Mouse (Mus musculus) urinary bladder, postnatal 36 days (tissue): ENCODE results near the gene Card10.
A peak's percentile ranks its signal among the peaks of the same experiment; 100 is the strongest.
"Not testable (repeated sequence)": the region's sequence is repeated elsewhere in the genome, so short reads cannot be mapped to it uniquely, and the experiment has no call there.

ENCODE experiments used
- DNase-seq, 2 experiments: peaks; one replicate each; pipeline ENCODE4 v3.0.0; 2022; ENCODE audit warnings: low spot score in 2 of 2, mixed read lengths in 1 of 2

Card10 gene

DNA sequence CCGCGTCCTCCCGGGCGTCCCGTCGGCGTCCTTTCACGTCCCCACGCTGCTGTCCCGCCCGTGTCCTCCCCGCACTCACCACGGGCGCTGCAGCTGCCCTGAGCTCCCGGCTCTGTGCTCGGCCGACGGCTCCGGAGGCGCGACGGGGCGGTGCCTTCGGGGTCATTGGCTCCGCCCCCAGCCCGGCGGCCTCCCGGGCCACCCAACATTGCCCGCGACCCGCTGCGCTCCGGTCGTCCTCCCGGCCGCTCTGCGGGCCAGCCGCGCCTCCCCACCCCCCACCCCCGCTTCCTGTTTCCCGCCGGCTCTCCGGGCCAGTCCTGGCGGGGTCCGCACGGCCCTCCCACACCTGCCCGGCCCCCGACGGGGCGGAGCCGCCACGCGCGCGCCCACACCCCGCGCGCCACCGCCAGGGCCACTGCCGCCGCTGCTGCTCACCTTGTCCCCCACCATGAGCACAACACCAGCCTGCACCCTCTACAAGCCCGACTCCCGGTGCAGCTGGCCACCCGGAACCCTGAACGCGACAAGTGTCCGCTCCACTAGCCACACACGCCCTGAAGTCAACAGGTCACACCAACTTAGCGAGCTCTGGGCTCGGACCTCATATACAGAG is at the start of gene Card10:
Card10 (minus strand) TSS at position 267 of the 616 bp plus-strand sequence.
- peak in 1 of 2 experiments; percentile 42 for DNase-seq

DNA sequence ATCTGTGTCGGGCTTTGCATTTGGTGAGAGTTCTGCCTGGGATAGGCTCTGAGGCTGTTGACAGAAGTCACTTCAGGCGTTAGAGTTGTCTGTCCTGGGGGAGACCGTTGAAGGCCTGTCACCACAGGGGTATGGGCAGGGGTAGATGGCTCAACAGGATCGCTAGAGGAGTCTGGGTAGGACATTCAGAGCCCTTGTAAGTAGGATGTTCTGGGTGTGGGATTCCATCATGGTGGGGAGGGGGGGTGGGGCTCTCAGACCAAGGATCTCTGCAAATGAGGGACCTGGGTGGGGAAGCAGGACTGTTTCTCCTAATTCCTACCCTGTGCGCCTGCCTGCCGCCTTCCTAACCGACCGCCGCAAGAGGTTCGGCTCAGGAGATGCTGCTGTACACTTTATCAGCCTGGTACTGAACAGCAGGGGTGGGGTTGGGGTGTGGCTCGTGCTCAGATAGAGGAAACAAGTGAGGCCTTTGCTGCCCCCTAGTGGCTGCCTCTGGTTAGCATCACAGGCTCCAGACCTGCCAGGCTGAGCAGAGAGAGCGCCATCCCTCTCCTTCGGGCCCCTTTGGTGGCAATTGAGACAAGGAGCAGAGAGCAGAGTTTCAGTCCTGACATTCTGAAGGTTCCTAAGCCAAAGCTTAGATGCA is 48.8 kb upstream of the Card10 start:
- DNase-seq, result peak; percentile 82 to 91

DNA sequence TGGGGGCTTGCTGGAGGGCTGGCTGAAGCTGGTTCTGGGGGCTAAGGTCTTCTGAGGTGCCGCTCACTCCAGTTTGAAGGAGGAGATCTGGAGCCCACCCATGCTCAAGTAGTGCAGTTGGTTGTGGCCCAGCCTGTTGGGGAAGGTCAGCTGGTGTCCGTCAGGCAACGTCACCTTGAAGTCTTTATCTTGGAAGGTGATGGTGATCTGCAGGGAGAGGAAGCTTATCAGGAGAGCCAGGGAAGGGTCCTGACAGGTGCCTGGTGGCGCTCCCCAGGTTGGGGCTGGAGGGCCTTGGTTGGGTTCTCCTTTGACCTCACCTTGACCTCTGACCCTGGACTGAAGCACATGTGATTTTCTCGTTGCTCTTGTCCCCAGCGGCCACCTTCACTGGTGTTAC is 48.1 kb upstream of the Card10 start:
- DNase-seq, result no peak

DNA sequence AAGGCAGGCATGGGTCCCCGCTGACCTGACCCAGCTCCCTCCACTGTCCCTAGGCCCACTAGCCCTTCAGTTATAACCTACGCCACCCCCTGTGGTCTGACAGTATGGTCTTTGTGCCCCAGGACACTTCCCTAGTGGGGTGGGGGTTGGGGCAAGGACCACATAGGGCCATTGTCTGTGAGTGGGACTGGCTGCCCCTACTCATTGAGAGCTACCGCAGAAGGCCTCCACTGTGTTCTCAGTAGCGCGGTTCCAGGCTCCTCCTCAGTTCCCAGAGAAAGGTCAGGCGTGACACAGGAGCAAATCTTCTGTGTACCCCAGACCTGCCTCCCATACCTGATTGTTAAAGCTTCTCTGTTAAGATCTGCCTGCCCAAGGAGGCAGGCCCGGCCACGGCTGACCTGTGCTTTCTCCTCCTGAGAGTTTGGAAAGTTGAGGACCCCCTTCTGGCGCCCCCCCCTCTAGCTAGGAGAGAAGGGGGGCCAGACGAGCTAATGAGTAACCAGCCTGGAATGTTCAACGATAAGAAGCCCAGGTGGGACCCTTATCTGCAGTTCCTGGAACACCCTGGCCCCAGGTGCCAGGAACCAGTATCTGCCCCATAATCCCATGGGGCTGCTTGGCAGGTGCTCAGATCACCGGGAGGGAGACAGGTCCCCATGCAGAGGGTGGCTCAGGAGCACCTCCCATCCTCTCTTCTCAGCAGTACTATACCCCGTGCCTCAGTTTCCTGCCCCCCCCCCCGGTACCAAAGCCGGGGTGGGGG is 47.4 kb upstream of the Card10 start:
- no peak for DNase-seq

DNA sequence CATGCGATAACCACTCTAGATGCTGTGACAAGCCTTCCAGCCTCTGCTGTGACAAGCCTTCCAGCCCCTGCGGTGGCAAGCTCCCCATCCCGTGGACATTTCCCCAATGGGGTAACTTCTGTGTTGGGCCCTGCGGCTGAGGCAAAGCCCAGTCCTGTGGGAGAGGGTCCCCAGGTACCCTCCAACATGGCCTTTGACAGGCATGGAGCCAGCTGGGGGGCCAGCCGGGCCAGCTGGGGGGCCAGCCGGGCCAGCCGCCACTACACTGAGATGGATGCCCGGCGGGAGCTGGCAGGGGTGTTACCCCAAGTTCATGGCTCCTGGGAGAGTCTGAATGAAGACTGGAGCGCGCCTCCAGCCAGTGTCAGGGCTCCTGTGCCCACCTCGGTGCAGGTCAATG is 46.6 kb upstream of the Card10 start:
- no peak for DNase-seq

DNA sequence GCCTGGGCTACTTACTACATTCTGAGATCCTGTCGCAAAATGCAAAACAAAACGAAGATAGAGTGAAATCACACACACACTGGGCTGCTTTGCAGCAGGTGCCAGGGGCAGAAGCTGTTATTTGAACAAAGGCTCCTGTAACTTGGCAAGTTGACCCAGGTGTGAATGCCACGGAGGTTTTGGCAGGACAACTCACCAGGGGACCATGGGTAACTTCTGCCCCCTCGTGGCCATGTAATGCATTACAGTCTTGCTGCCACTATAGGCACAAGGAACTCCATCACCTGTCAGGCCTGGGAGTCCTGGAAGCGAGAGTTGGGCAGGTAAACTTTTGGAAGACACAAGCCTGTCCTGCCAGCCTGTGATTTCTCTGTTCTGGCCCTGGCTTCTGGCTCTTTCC is 45.6 kb upstream of the Card10 start:
- DNase-seq, result peak; percentile 79 to 84

DNA sequence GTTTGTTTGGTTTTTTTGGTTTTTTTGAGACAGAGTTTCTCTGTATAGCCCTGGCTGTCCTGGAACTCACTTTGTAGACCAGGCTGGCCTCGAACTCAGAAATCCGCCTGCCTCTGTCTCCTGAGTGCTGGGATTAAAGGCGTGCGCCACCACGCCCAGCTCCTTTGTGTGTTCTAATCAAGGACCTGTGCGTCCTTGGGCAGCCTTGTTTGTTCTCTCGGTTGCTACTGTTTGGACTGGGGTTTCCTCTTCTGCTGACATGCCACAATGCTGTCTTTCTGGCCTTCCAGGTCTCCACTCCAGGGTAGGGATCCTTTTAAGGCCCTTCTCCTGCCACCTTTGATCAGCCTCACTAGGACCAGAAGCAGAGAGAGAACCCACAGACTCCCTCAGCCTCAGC is 44.0 kb upstream of the Card10 start:
- not testable (repeated sequence) for DNase-seq

DNA sequence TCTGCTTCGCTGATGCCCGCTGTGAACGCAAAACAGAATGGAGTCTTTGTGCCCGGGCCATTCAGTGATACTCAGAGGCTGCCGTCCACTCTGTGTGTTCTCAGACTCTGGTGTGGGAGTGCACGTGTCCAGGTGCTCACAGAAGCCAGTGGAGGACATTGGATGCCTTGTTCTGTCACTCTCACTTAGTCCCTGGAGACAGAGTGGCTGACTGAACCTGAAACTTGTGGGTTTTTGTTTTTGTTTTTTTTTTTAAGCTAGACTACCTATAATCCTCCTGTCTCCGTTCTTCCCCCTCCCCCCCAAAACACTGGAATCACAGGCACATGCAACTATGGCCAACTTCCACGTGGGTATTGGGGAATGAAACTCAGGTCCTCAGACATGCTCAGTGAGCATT is 43.5 kb upstream of the Card10 start:
- DNase-seq, result no peak

DNA sequence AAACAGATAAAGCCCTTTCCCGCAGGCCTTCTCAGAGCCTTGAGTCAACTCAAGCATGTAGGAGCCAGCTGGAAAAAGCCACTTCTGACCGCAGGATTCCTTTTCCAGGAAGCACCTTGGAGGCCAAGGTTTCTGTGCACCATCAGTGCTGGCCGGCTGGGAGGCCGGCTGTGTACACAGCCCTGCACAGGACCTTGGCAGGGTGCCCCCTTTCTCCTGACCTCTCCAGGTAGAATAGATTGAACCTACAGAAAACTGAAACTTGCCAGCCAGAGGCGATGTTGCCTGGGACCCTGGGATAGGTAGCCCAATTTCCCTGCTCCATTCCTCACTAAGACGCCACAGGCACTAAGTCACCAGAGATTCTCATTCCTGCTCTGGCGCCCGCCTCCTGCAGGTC is 43.0 kb upstream of the Card10 start:
- DNase-seq, result no peak

DNA sequence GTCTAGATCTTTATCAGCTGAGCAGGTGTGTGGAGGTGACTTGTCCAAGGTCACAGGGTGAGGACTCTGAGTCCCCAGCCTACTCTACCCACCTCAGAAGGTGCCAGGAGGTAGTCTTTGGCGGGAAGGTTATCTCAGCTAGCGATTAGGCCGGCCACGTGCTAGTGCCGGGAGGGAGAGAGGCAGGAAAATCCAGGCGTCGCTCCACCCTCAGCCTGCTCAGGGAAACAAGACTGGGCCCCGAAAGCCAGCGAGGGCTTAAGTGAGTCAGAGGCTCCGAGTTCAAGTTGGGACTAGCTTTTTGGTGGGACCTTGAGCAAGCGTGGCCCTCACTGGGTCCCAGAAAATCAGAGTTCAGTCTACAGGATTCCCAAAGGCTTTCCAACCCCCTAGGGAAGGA is 42.5 kb upstream of the Card10 start:
- DNase-seq, result peak in 1 of 2 experiments; percentile 50

DNA sequence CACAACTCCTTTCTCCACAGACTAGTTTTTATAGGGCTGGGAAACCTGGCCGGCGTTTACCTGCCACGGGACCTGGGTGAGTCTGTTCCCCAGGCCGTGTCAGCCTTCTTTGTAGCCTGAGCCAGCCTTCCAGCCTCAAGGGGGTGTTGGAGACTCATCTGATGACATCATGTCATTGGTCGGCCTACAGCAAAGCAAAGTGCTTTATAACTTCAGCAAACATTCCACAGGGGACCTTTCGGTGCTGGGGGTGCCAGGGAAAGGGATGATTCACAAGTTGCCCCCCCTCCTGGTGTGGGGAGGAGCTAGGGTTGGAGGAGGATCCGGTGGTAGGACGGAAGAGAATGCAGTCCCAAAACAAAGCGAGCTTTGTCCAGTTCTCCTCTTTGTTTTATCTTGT is 41.9 kb upstream of the Card10 start:
- DNase-seq, result peak in 1 of 2 experiments; percentile 65

DNA sequence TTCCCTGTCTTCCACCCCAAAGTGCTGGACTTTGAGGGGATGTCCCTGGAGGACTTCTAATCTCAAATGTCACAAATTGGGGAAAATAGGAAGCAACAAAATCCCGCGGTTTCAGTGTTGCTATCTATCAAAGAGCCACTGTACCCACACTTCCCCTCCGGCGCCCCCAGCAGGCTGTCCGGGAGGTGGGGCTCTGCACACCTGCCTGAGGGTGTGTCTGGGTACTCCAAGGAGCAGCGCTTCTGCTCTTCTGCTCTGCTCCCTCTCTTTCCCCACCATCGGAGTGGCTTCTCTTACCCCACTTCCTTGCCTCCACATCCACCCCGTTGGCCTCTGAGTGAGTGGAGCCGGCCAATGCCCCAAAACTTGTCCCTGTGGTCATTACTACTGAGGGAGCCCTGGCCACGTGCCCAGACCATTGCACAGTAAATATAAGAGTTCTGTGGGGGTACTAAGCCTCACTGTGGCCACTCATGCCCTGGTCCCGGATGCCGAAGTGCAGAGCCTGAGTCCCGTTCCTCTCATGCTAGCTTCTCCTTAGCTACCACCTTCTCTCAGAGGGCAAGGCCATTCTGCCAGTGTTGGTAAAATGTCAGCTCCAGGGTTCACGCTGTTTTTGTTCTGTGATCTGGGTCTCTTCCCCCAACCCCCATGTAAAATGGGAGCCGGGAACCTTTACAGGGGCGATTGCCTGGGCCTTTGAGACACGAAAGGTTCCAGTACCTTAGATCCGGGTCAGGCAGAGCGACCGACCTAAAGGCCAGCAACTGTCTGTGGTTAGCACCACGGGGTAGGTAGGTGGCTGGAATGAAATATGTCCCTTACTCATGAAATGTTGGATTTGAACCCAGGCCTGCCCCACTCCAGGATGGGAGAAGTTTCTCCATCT is 41.0 kb upstream of the Card10 start:
- no peak for DNase-seq

DNA sequence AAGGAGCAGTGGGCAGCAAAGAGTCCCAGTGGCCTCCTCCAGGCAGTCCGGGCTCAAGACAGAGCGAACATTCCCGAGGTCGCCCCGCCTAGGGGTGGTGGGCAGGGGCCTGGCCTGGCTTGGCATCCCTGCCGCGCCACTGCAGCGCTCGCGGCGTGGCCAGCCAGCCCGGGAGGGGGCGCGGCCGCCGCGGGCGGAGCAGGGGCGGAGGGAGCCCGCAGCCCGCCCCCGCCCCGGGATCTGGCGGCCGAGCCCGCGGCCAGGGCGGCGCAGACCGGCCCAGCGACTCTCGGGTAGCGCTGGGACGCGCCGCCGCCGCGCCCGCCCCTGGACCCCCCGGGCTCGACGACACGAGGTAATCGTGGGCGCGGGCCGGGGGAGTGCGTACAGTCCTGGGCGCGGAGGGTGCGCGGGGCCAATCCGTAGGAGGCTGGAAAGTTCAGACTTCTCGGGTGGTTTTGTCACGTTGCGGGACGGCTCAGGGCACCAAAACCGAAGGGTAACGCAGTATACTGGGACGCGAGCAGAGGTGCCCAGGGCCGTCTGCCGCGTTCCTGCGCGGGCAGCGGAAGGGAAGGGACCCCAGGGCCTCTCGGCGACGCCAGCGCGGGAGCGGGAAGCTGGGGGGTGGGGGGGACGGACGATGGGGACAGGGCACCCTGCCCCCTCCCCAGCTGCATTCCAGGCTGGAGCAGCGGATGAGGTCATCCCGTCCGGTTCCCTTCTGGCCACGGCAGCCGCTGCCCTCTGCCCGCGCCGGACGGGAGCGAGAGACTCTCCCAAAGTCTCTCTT is 39.7 kb upstream of the Card10 start, which contains the start of gene Cdc42ep1:
Cdc42ep1 (plus strand) TSS at position 254 of the 793 bp plus-strand sequence.
- peak in 1 of 2 experiments; percentile 72 for DNase-seq

DNA sequence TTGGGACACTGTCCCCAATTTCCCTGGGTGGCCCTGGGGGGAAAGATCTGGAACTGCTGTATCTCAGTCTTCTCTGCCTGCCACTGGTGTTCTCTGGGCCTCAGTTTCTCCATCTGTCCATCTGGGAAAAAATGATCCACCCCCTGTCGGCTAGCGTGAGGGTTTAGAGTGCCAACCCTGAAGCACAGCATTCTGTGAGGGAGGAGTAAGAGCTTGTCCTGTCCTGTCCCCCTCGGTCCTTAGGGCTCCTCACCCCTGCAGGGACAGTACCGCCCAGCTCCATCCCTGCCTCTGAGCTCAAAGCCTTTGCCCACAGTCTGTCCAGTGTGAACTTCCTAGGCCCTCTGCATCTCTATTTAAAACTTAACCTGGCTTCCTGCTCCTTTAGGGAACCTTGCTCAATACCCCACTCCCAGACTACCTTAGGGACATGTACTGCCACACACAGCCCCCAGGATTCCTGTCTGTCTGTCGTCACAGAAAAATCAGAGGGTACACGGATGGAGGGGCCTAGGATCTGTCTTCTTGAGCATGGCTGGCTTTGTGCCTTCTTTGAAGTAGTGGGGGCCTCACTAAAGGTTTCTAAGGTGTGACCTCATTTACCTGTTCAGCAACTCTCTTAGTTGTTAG is 38.4 kb upstream of the Card10 start:
- no peak for DNase-seq

DNA sequence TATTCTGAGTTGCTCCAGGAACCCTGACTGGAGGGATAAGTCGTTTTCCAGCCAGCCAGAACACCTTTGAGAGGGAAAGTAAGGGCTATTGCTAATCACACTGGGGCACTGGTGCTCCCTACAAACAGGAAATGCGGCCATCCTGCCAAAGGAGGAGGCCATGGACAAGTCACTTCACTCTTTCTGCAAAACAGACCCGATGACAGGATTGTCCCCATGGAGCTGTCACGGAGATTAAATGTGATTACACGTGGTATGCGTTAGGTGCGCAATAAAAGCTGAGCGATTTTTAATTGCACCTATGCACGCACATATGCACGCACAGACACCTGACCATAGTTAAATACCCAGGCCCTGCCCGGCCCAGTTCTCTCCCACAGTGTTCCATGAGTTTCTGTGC is 37.9 kb upstream of the Card10 start:
- DNase-seq, result no peak

DNA sequence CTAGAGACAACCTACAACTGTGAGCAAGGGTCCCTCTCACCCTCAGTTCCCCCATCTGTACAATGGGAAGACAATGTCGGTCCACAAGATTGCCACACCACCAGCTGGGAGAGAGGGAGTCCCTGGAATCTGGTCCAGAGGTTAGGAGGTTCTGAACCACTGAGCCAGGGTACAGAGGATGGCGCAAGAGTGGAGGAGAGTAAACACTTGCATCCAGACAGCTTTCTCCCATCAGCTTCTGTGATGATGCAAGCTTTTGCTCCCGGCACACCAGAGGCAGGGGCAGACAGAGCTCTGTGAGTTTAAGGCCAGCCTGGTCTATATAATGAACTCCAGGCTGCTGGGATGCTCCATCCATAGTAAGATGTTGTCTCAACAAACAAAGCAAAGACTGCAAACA is 37.4 kb upstream of the Card10 start:
- peak in 1 of 2 experiments; percentile 72 for DNase-seq

DNA sequence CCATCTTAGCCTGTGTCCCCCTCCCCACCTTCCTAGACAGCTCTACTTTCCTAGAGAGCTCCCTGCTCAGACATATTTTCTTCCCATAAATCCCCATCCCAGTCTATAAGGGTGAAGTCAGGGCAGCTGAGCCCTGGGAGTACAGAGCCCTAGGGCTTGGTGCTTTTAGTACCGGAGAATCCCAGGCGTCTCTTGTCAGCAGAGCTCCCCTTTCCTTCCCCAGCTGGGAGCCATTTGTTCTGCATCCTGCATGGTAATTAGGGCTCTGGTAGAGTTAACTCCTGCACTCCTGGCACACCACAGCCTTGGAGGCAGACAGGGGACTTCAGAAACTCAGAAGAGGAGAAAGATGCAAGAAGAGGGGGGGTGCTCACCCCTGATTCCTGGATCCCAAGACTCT is 36.9 kb upstream of the Card10 start:
- DNase-seq, result no peak

DNA sequence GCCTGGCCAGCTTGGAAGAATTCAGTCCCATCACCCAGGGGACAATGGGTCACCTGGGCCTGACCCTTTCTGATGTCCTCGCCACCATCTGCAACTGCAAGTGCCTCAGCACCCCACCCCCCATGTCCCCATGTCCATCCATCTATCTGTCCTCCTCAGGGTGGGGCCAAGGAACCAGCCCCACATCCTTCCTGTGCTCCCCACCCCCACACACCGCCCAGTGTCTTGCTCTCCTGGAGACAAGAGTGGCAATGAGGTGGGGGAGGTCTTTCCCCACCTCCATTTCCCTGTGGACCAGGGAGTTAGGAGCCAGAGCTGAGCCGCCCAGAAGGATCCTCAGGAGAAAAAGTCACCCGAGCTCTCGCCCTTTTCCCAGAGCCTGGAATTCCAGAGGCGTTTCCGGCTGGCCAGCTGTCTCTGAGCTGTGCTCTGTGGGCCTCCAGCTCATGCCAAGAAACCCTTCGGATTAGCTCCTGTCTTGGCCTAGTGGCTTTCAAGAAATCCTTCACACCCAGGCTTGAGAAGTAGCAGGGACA is 33.3 kb upstream of the Card10 start:
- no peak for DNase-seq

DNA sequence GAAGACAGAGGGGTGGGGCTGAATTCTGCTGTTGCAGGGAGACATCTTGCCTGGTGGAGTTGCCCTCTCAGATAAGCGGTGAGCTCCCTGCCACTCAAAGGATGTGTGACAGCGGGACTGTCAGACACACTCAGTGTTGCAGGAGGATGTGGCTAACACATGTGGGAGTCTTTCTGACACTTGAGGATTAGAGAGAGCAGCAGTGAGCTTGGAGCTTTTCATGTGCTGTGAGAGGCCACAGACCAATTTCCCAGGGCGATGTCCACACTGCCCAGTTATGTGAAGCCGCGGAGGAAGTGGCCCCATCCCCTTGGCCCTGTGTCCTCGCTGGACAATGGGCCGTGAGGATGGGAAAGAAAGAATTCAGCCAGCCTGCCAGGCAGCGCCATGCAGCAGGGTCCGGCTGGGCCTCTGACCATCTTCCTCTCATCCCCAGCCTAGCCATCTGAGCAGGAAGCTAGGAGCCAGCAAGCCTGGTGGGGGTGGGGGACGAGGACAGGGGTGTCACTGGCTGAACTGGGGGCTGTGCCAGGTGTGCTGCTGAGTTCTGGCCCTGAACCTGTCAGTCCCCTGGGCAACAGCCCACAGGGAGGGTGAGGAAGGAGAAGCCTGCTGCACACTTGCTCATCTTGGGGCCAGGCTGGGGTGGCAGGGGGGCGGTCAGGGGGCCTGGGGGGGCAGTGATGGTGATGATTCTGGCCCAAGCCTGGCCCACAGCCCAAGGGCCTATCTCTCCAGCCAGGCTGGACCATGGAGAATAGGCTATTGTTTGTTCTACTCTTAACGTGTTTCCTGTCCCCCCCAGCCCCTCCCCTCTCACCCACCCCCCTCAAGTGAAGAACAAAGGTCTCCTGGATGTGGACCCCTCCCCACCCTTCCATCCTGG is 32.6 kb upstream of the Card10 start:
- no peak for DNase-seq
